Mouse (Mus musculus): ENCODE measurements around the gene Sbf1. TPM values are rescaled to one million over a fixed set of nuclear protein-coding genes. Genes with fewer than 3 reads are reported as not detected.

Sbf1 gene
- polyA plus RNA-seq, 1 experiment from 2014 or later = 34.1 TPM

- H3K27me3 ChIP-seq (replicated peaks) = no peaks in the 10 kb centered on the region
- peaks cover 93% of the 10 kb centered on the region for H3K36me3 ChIP-seq
- ATAC-seq = no peak
- no peak overlapping the region for H3K4me3 ChIP-seq
- H3K27ac ChIP-seq = peak overlapping the region; percentile 1; the same call in 1 of the 2 replicates
- H3K4me1 ChIP-seq = peaks cover 44% of the 10 kb centered on the region
- H3K4me2 ChIP-seq = no peak overlapping the region
- 83% methylated on average over 10 of the region's 10 CpGs for WGBS (ENCODE audit: insufficient replicate concordance)
- H3K9ac ChIP-seq = no peak overlapping the region
- H3K9me3 ChIP-seq (replicated peaks) = no peaks in the 10 kb centered on the region
Measured at GRCm38 (mm10) chr15:89293778-89294177, 21.3 kb downstream of the Sbf1 start.

- Histone ChIP-seq H3K36me3 (peaks cover 95% of the 10 kb centered on the region), H3K4me2 (no peak overlapping the region), H3K27ac (peak overlapping the region; percentile 61), H3K9ac (no peak overlapping the region), H3K4me1 (peaks cover 51% of the 10 kb centered on the region), H3K9me3 (replicated peaks) (no peaks in the 10 kb centered on the region), H3K27me3 (replicated peaks) (no peaks in the 10 kb centered on the region), H3K4me3 (no peak overlapping the region)
- ATAC-seq = 0 out of 2 replicates have a peak, but pooled peaks have one; percentile 39
- 33% methylated on average over 2 of the region's 2 CpGs for WGBS (ENCODE audit: insufficient replicate concordance)
Measured at GRCm38 (mm10) chr15:89292795-89293194, 22.3 kb downstream of the Sbf1 start.

DNA sequence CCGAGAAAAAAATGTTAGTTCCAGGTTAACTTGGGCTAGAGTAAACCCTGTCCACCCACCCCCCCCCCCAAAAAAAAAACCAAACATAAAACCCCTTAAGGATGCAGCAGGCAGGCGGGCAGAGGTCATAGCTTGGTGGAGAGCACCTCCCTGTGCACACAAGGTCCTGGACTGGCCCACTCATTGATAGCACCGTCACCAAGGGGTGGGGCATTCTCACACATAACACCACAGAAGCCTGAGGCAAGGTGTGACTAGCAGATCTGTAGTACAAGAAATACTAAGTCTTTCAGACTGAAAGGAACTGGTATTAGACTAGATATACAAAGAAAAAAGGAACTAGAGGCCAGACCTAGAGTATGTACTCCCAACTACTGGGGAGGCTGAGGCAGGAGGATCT, 23.6 kb downstream of the Sbf1 start:
- 55% methylated on average over 3 of the region's 3 CpGs for WGBS (ENCODE audit: insufficient replicate concordance)
- peaks cover 54% of the 10 kb centered on the region for H3K4me1 ChIP-seq
- peak; percentile 84 for ATAC-seq
- no peak overlapping the region for H3K4me2 ChIP-seq
- no peaks in the 10 kb centered on the region for H3K9me3 ChIP-seq (replicated peaks)
- H3K27ac ChIP-seq = peak overlapping the region; percentile 61
- no peak overlapping the region for H3K9ac ChIP-seq
- H3K4me3 ChIP-seq = no peak overlapping the region
- peaks cover 96% of the 10 kb centered on the region for H3K36me3 ChIP-seq
- H3K27me3 ChIP-seq (replicated peaks) = no peaks in the 10 kb centered on the region

- Histone ChIP-seq H3K9me3 (replicated peaks) (no peaks in the 10 kb centered on the region), H3K4me1 (peaks cover 60% of the 10 kb centered on the region), H3K27me3 (replicated peaks) (no peaks in the 10 kb centered on the region), H3K36me3 (peaks cover 96% of the 10 kb centered on the region), H3K4me3 (no peak overlapping the region), H3K9ac (no peak overlapping the region), H3K27ac (no peak overlapping the region), H3K4me2 (no peak overlapping the region)
- no peak for ATAC-seq
- 89% methylated on average over 11 of the region's 11 CpGs for WGBS (ENCODE audit: insufficient replicate concordance)
Measured at GRCm38 (mm10) chr15:89289455-89289854, 25.7 kb downstream of the Sbf1 start.

DNA sequence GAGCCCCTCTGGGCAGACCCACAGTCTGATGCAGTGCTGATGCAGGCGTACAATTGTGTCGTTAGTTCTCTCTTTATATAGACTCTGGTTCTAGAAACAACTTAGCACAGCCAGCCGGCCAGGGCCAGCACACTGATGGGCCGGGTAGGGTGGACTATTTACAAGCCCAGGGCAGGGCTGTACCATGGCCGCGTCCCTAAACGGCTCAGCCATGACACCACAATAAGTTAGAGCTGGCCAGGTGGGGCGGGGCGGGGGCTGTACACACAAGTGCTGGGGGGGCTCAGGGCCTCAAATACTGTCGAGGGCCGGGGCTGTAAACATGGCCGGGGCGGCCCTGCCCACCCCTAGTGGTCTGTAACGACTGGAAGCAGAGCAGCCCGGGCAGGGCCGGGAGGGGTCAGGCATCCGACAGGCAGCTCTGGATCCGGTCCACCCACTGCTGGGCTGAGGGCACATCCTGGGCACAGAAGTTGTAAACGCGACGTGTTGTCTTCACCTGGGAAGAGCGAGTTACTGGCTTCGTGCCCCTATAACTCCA, 26.8 kb downstream of the Sbf1 start:
- Histone ChIP-seq H3K27ac (peak overlapping the region; percentile 30; the same call in 1 of the 2 replicates), H3K27me3 (replicated peaks) (no peaks in the 10 kb centered on the region), H3K4me1 (peaks cover 63% of the 10 kb centered on the region), H3K9ac (no peak overlapping the region), H3K4me3 (no peak overlapping the region), H3K4me2 (no peak overlapping the region), H3K9me3 (replicated peaks) (no peaks in the 10 kb centered on the region), H3K36me3 (peaks cover 96% of the 10 kb centered on the region)
- ATAC-seq = no peak
- 88% methylated on average over 23 of the region's 23 CpGs for WGBS (ENCODE audit: insufficient replicate concordance)

DNA sequence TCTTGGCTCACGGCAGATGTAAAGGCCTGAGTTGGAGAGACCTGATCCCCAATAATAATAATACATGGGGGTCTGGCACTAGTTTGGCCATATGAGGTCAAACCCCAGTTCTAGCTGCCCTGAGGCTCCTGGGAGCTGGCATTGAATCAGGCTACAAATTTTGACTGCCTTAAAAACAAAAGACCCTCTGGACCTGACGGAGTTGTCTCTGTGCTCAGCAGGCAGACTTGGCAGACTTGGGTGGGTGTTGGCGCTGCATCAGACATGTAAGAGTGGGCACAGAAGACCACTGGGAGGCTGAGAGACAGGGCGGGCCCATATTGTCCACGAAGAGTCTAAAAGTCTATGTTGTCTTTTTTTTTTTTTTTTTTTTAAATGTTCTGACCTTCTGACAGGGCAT, 28.5 kb downstream of the Sbf1 start:
- no peak overlapping the region for H3K4me3 ChIP-seq
- 0 out of 2 replicates have a peak overlapping the region, but pooled peaks have one; percentile 21 for H3K4me2 ChIP-seq
- ATAC-seq = no peak
- 82% methylated on average over 5 of the region's 5 CpGs for WGBS (ENCODE audit: insufficient replicate concordance)
- no peak overlapping the region for H3K27ac ChIP-seq
- no peaks in the 10 kb centered on the region for H3K27me3 ChIP-seq (replicated peaks)
- no peak overlapping the region for H3K9ac ChIP-seq
- H3K9me3 ChIP-seq (replicated peaks) = no peaks in the 10 kb centered on the region
- H3K36me3 ChIP-seq = peaks cover 96% of the 10 kb centered on the region
- H3K4me1 ChIP-seq = peaks cover 46% of the 10 kb centered on the region

- Histone ChIP-seq H3K36me3 (peaks cover 96% of the 10 kb centered on the region), H3K9me3 (replicated peaks) (no peaks in the 10 kb centered on the region), H3K4me3 (peak overlapping the region; percentile 26), H3K9ac (peak overlapping the region; percentile 62), H3K4me1 (peaks cover 42% of the 10 kb centered on the region), H3K4me2 (peak overlapping the region; percentile 69), H3K27me3 (replicated peaks) (no peaks in the 10 kb centered on the region), H3K27ac (peak overlapping the region; percentile 89)
- ATAC-seq = peak; percentile 19; the same call in 1 of the 2 replicates
- WGBS (ENCODE audit: insufficient replicate concordance) = 70% methylated on average over 7 of the region's 7 CpGs
Measured at GRCm38 (mm10) chr15:89286114-89286513, 29.0 kb downstream of the Sbf1 start.

DNA sequence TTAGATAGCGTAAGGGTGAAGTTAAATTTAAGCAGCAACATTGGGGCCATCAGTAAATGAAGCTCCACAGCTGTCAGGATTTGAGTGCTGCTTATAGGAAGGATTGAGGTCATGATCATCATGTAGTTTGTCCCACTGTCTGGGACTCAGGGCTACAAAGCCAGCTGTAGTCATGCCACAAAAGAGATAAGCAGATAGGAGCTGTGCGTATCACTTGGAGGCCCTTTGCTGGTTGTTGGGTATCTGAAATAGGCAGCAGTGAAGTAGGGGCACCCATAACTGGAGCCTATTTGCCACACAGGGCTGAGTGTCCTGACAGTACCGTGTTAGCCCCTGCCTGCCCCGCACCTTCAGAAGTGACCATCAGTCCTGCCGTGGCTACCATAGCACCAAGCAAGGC, 29.6 kb downstream of the Sbf1 start:
- Histone ChIP-seq H3K9me3 (replicated peaks) (no peaks in the 10 kb centered on the region), H3K4me2 (peak overlapping the region; percentile 69), H3K4me3 (peak overlapping the region; percentile 26), H3K36me3 (peaks cover 96% of the 10 kb centered on the region), H3K27me3 (replicated peaks) (no peaks in the 10 kb centered on the region), H3K4me1 (peaks cover 42% of the 10 kb centered on the region), H3K9ac (peak overlapping the region; percentile 62), H3K27ac (peak overlapping the region; percentile 89)
- 55% methylated on average over 5 of the region's 5 CpGs for WGBS (ENCODE audit: insufficient replicate concordance)
- peak; percentile 91 for ATAC-seq

- Histone ChIP-seq H3K27me3 (replicated peaks) (no peaks in the 10 kb centered on the region), H3K36me3 (peaks cover 96% of the 10 kb centered on the region), H3K9me3 (replicated peaks) (no peaks in the 10 kb centered on the region), H3K4me1 (peaks cover 42% of the 10 kb centered on the region), H3K4me3 (peak overlapping the region; percentile 26; the same call in 1 of the 2 replicates), H3K9ac (peak overlapping the region; percentile 62), H3K4me2 (peak overlapping the region; percentile 69), H3K27ac (peak overlapping the region; percentile 89)
- peak; percentile 77 for ATAC-seq
Measured at GRCm38 (mm10) chr15:89285004-89285403, 30.1 kb downstream of the Sbf1 start.

GRCm38 (mm10) chr15:89284094-89284493, 31.0 kb downstream of the Sbf1 start:
- peaks cover 42% of the 10 kb centered on the region for H3K4me1 ChIP-seq
- no peak for ATAC-seq
- H3K9me3 ChIP-seq (replicated peaks) = no peaks in the 10 kb centered on the region
- no peak overlapping the region for H3K4me3 ChIP-seq
- no peak overlapping the region for H3K4me2 ChIP-seq
- peaks cover 96% of the 10 kb centered on the region for H3K36me3 ChIP-seq
- H3K27me3 ChIP-seq (replicated peaks) = no peaks in the 10 kb centered on the region
- H3K9ac ChIP-seq = no peak overlapping the region
- WGBS (ENCODE audit: insufficient replicate concordance) = 62% methylated on average over 2 of the region's 2 CpGs
- peak overlapping the region; percentile 89 for H3K27ac ChIP-seq

DNA sequence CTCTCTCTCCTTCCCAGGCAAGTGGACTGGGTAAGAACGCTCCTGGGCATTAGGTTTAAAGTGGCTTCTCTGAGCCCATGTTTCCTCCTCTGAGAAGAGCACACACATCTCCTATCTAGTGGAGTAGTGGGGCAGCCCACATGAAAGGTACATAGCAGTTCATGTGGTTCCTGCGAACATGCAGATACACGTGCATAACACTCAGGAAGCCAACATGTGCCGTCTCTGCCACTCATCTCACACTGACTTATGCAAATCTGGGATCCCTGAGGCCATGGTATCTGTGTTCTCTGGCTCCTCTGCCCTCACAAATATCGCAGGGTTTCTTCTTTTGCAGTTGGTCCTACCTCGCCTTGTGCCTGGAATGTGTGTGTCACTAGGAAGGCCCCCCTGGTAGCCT, 32.6 kb downstream of the Sbf1 start:
- Histone ChIP-seq H3K36me3 (peaks cover 96% of the 10 kb centered on the region), H3K27me3 (replicated peaks) (no peaks in the 10 kb centered on the region), H3K9ac (no peak overlapping the region), H3K4me2 (no peak overlapping the region), H3K4me3 (no peak overlapping the region), H3K9me3 (replicated peaks) (no peaks in the 10 kb centered on the region), H3K4me1 (peaks cover 33% of the 10 kb centered on the region), H3K27ac (peak overlapping the region; percentile 43; the same call in 1 of the 2 replicates)
- 82% methylated on average over 6 of the region's 6 CpGs for WGBS (ENCODE audit: insufficient replicate concordance)
- no peak for ATAC-seq

- 93% methylated on average over 4 of the region's 4 CpGs for WGBS (ENCODE audit: insufficient replicate concordance)
- Histone ChIP-seq H3K4me2 (no peak overlapping the region), H3K9ac (no peak overlapping the region), H3K9me3 (replicated peaks) (no peaks in the 10 kb centered on the region), H3K27me3 (replicated peaks) (no peaks in the 10 kb centered on the region), H3K4me1 (no peaks in the 10 kb centered on the region), H3K36me3 (peaks cover 97% of the 10 kb centered on the region), H3K27ac (no peak overlapping the region), H3K4me3 (no peak overlapping the region)
- no peak for ATAC-seq
Measured at GRCm38 (mm10) chr15:89277366-89277765, 37.7 kb downstream of the Sbf1 start.

DNA sequence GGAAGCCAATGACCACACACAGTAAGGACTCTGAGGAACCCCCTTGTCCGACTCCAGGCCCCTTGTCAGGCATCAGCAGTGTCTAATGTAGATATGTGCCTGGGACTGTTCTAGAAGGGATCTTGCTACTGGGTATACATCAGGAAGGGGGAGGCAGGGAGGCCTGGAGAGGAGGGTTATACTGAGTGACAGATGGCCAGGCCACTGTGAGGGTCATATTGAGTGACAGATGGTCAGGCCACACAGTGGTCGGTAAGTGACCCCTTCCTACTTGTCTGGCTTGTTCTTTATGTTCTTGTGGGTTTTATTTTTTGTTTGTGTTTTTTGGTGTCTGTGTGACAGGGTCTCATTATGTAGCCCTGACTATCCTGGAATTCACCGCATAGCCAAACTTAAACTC, 39.6 kb downstream of the Sbf1 start:
- H3K27me3 ChIP-seq (replicated peaks) = no peaks in the 10 kb centered on the region
- no peaks in the 10 kb centered on the region for H3K4me1 ChIP-seq
- WGBS (ENCODE audit: insufficient replicate concordance) = 85% methylated on average over 3 of the region's 3 CpGs
- H3K36me3 ChIP-seq = peaks cover 90% of the 10 kb centered on the region
- H3K27ac ChIP-seq = no peak overlapping the region
- H3K4me3 ChIP-seq = no peak overlapping the region
- H3K9me3 ChIP-seq (replicated peaks) = no peaks in the 10 kb centered on the region
- ATAC-seq = no peak
- H3K9ac ChIP-seq = no peak overlapping the region
- H3K4me2 ChIP-seq = no peak overlapping the region
